Mouse (Mus musculus) 416B (cell line): ENCODE measurements around the gene Ccdc92.

ENCODE experiments used
- DNase-seq: peaks from one replicate; pipeline ENCODE4 v3.0.0; 2011; ENCODE audit warnings: low read depth

Gene Ccdc92

GRCm38 (mm10) chr5:124854202-124854601 is 8.0 kb downstream of the Ccdc92 start:
- no peak for DNase-seq

DNA sequence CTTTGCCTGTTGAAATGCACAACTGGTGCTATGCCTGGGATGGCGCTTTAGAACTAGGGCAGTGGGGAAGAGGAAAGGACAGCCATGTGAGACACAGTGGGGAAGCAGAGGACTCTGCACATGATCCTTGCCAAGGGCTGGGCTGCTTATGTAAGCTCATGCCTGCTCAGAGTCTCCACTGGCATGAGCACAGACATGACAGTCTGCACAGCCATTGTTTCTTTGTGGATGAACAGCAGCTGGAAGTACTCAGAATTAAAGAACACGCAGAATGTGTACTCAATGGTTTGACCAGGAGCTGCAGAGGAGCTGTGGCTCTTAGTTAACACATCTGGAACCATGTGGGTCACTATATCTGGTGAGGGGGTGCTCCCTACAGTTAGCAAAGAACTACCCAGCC is 9.1 kb downstream of the Ccdc92 start:
- DNase-seq: no peak

GRCm38 (mm10) chr5:124852294-124852693 is 9.9 kb downstream of the Ccdc92 start:
- DNase-seq: no peak

DNA sequence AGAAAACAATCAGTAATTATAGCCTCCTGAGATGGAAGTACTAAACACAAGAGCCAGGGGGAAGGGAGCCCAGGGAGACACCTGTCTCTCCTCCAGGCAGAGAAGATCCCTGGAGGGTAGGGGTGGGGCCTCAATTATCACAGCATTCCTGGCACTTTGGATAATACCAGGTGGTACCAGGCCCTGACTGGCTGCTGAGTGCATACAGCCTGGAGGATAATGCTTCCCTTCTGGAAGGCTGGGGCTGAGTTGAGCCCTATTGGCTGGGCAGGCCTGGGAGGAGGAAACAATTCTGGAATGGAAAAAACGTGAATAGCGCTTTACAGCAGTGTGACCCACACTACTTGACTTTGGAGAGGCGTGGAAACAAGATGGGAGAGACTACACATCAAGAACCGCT is 10.7 kb downstream of the Ccdc92 start:
- no peak for DNase-seq

- no peak for DNase-seq
Measured at GRCm38 (mm10) chr5:124848994-124849393, 13.2 kb downstream of the Ccdc92 start.

GRCm38 (mm10) chr5:124847014-124847413 is 15.2 kb downstream of the Ccdc92 start:
- no peak for DNase-seq

GRCm38 (mm10) chr5:124844929-124845328 is 17.3 kb downstream of the Ccdc92 start:
- peak; percentile 26 for DNase-seq

DNA sequence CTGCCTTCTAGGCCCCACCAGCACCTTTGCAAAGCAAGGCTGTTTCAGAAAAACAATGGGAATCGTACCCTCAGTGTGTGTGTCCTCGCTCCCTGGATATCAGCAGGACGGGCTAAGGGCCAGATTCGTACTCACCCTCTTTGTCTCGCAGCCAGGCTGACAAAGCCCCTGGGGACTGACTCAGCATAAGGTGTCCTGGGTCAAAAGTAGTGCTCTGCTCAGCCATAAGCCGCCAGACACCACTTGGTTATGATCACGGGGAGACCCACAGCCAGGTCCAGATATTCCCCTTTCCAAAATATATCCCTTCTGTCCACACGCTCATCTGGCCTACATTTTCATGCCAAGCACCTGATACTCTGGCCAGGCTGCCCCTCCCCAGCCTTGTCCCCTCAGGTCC is 18.8 kb downstream of the Ccdc92 start:
- no peak for DNase-seq

GRCm38 (mm10) chr5:124840669-124841068 is 21.6 kb downstream of the Ccdc92 start:
- DNase-seq: no peak

- no peak for DNase-seq
Measured at GRCm38 (mm10) chr5:124840202-124840601, 22.0 kb downstream of the Ccdc92 start.

DNA sequence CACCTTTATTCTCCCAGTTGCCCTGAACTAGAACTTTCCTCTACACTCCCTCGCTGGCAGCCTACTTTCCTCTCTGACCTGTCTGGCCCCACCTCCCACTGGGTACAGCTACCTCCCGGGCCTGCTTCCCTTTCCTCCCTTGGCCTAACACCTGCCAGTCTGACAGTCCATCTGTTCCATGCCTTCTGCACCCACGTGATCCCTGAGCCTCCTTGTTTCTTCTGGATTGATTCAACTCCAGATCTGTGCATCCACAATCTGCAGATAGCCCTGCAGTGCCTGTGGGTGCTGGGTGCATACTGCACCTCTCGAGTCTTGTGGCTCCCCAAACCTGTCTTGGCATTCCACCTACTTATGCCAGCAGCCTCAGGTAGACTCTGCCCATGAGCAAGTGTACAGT is 25.6 kb downstream of the Ccdc92 start:
- DNase-seq: no peak

GRCm38 (mm10) chr5:124836075-124836474 is 26.1 kb downstream of the Ccdc92 start:
- DNase-seq: no peak

DNA sequence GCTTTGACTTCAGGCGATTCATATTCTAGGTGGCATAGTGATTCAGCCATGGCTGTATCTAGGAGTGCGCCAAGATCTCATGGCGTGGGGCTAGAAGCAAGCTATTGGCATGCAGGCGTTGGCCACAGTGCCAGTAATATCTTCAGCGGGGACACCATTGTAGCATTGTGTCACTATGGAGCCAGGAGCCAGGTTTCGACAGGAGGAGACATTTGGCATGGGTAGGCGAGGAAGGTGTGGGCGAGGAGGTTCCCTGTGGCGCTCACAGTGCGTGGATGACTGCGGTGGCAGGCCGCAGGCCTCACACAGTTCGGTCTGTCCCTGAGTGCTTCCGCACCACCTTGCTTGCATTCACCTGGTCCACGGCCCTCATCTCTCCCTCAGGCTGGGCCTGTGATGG is 27.0 kb downstream of the Ccdc92 start:
- no peak for DNase-seq

- DNase-seq: no peak
Measured at GRCm38 (mm10) chr5:124830331-124830730, 31.9 kb downstream of the Ccdc92 start.

GRCm38 (mm10) chr5:124822128-124822894 is 39.9 kb downstream of the Ccdc92 start:
- DNase-seq: no peak

DNA sequence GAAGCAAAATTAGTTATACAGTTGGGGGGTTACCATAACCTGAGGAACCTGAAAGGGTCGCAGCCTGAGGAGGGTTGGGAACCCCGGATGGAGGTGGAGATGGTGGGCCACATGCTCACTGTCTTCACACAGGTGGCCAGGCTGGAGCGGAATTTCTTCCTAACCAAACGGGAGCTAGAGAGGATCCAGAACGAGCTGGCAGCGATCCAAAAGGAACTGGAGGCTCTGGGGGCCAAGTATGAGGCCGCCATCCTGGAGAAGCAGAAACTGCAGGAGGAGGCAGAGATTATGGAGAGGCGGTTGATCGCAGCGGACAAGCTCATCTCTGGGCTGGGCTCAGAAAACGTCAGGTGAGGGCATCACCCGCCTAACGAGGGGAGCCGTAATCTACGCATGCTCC is 45.2 kb downstream of the Ccdc92 start:
- no peak for DNase-seq

- peak; percentile 31 for DNase-seq
Measured at GRCm38 (mm10) chr5:124814797-124815196, 47.4 kb downstream of the Ccdc92 start.

DNA sequence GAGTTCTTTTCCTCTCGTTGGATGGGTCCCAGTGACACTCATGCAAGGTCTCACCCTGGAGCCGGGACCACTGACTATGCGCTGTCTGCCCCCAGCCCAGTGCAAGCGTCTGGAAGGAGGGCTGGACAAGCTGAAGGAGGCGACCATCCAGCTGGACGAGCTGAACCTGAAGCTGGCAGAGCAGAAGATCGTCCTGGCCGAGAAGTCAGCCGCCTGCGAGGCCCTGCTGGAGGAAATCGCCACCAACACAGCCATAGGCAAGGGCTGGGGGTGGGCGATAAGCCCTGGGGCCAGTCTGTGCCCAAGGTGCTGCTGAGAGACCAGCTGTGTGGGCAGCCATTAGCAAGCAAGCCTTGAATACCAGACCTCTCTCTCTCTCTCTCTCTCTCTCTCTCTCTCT is 49.8 kb downstream of the Ccdc92 start:
- DNase-seq: no peak

DNA sequence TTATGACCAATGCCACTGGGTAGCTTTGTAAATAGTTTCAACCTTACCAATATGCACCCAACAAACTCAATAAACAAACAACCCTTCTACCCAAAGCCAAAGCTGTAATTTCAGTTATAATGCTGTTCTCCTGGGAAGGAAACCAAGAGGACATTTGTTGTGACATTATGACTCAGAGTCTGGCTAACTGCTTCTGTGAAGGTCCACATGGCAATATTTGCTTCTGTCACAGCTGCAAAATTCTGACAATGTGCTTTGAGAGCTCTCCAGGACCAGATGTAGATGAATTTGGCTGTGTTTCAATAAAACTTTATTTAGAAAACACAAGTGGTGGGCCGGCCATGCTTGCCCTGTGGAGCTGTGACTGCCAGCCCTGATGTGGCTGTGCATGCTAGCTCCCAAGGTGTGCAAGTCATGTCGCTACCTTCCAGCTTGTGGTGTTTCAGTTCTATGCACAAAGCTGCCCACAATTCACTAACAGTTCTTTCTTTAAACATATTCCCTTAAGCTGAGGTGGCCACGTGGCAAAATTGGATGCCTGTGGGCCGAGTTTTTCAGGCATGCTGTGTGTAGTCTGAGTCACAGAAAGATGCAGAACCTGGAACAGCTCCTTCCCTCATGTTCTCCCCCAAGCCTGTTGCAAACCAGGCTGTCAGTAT is 52.4 kb downstream of the Ccdc92 start:
- DNase-seq: peak; percentile 28

DNA sequence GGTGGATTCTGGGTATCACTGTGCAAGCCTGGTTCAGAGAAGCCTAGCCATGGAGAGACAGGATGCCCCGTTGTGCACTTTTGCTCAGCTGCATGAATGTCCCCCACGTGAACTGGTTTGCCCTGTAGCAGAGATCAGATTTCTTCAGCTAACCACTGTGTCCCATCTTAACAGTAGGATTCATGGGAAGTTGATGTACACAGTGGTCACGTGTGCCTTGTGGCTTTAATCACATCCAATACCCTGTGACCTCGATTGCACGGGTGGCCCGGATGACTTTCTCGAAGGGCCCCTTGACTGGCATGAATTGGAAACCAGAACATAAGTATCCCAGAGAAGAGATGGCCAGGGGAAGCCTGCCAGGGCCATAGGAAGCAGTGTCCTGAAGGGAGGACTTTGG is 70.1 kb downstream of the Ccdc92 start:
- DNase-seq: no peak

DNA sequence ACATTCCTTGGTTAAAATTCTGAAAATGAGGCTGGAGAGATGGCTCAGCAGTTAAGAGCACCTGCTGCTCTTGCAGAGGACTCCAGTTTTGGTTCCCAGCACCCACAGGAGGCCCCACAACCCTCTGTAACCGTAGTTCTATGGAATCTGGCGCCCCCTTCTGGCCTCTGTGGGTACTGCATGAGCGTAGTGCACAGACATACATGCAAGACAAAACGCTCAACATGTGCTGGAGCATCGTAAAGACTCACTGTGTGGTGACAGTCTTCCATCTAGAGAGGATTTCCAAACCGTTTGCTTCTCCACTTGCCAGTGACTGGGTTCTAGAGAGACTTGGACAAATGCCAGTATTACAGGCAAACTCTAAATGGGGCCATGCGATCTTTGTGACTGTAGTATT is 76.6 kb downstream of the Ccdc92 start:
- no peak for DNase-seq
